Mouse (Mus musculus) G1E-ER4 (cell line): Measurements from ENCODE around the gene Inca1. TPM values are rescaled to one million over a fixed set of nuclear protein-coding genes. Genes with fewer than 3 reads are reported as not detected.

ENCODE experiments used
- GATA1 ChIP-seq: IDR thresholded peaks from one replicate; pipeline ENCODE4 v1.8.0; 2012; ENCODE audit warnings: low read length, inconsistent platforms
- polyA plus RNA-seq: library from polyadenylated mRNA; stranded (reverse); fragments of >175 nt; gene quantifications from 2 replicates; pipeline ENCODE4 v1.2.3, GENCODE M21; 2012

Inca1 gene
- polyA plus RNA-seq, 1 experiment, result 0.17 TPM

- TF ChIP-seq GATA1, result no peak
Measured at GRCm38 (mm10) chr11:70664741-70665140, 35.2 kb downstream of the Inca1 start.

GRCm38 (mm10) chr11:70663957-70664356 is 36.0 kb downstream of the Inca1 start:
- no peak for TF ChIP-seq GATA1

DNA sequence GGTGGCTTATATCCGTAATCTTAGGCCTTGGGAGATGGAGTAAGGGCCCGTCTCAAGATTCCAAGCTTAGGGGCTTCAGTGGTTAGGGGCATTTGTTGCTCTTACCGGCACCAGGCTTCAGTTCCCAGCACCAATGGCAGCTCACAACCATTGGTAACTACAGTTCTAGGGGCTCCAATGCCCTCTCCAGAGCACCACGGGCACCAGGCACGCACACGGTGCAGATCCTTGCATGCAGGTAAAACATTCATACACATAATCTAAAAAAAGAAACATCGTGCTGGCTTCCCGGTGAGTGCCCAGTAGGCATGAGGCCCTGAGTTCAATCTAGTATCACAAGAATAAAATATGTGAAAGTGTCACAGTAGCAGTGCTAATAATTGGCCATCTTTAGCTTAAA is 36.9 kb downstream of the Inca1 start:
- no peak for TF ChIP-seq GATA1

DNA sequence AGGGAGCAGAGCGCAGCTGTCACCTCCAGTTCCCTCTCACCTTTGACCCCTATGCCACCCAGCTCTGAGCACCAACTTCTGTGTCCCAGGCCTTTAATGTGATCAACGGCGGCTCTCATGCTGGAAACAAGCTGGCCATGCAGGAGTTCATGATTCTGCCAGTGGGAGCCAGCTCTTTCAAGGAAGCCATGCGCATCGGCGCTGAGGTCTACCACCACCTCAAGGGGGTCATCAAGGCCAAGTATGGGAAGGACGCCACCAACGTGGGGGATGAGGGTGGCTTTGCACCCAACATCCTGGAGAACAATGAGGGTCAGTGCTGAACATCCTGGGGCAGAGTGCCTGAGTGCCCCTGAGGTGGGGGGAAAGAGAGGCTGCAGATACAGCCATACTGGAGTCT is 39.4 kb downstream of the Inca1 start:
- no peak for TF ChIP-seq GATA1

DNA sequence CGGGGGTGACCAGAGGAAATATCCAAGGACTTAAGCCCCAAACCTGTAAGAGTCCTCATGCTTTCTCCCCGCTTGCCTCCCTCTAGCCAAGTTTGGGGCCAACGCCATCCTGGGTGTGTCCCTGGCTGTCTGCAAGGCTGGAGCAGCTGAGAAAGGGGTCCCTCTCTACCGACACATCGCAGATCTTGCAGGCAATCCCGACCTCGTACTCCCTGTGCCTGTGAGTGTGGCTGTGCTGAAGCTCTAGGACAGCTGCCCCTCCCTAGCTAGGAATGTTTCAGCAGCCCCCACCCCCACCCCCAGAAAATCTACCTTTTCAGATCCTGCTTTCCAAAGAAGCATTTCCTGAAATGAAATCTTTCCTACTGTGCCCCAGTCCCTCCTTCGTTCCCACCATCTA is 41.0 kb downstream of the Inca1 start:
- no peak for TF ChIP-seq GATA1

DNA sequence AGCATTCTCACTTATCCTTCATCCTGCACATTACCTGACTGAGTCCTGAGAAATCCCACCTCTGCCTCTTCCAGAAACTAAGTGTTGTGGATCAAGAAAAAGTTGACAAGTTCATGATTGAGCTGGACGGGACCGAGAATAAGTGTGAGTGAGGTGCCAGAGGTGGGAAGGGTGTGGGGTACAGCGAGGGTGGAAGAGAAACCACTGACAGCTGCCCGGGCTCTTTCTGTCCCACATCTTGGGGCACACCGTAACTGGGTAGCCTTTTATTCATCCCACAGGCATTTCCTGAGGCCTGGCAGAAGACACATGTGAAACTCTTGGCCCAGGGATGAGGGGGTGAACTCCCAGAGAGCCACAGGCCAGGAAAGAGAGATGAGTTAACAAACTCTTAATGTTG is 41.4 kb downstream of the Inca1 start:
- TF ChIP-seq GATA1, result no peak

DNA sequence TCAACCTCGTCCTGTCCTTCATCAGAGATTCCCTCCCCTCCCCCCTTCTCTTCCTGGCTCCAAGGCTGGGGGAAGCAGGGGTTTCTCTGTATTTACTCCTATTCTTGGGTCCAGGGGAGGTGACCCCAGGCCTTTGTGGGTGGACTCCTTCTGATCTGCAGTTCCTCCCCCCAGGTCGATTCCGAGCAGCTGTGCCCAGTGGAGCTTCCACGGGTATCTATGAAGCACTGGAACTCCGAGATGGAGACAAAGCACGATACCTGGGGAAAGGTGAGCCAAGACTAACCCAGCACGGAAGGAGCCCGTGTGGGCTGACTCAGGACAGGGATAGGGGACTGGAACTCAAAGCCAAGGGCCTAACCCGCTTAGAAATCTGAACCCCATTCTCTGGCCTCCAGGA is 42.0 kb downstream of the Inca1 start:
- TF ChIP-seq GATA1, result no peak

GRCm38 (mm10) chr11:70657573-70657972 is 42.4 kb downstream of the Inca1 start:
- TF ChIP-seq GATA1, result no peak

DNA sequence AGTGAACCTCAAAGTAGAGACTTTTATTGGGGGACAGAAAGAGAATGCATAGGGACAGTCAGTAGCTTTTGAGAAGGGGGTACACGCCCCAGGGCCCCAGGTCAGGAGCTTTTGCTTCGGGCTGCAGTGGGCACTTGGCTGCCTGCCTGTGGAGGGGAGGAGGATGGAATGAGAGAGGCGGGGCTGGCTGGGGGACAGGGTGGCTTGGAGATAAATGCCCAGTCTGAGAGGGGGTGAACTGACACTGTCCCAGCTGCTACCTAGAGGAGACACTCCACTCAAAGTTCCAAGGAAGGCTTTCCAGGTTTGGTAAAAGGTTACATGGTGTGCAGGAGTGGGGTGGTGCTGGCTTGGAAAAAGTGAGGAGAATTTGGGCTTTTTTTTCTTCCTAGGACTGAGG is 43.0 kb downstream of the Inca1 start, which contains the start of gene Eno3:
TSS of gene Eno3 (plus strand) at position 239 of the 400 bp plus-strand sequence.
- TF ChIP-seq GATA1, result no peak

- TF ChIP-seq GATA1, result no peak
Measured at GRCm38 (mm10) chr11:70656456-70656927, 43.5 kb downstream of the Inca1 start.

DNA sequence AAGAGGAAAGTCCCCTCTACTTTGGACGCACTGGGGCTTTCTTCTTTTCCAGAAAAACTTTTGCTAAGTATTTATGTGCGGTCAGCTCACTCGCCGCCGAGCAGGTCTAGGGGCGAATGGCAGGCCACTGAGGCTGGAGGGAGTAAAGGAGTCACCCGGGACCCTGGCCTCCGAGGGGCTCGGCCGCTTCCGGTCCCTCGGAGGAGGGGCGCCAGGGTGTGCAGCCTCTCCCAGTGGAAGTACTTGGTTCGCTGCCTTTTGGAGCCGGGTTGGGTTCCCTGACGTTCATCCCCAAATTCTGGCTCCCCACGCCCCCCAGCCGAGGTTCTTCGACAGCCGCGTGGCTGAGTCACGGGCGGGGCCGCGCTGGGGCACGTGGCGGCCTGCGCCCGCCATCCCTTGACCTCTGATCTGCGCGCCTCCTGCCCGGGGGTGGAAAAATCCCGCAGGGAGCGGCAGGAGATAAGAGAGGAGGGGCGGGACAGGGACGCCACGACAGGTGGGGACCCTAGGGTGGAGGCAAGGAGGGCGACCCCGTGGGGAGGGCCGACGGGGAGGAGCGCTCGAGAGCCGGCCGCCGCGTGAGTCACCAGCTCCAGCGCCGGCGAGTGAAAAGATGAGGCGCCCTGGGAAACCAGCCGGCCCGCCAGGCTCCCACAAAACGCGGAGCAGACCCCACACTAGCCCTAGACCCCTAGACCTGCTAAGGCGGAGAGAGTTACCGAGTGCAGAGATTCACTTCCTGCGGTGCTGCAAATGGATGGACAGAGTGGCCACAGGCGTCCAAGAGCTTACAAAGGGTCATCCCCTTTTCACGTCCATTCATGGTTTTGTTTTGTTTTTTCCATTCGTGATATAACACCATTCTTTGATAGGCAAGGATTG is 44.1 kb downstream of the Inca1 start:
- TF ChIP-seq GATA1, result no peak

- TF ChIP-seq GATA1, result no peak
Measured at GRCm38 (mm10) chr11:70654923-70655570, 44.9 kb downstream of the Inca1 start.

GRCm38 (mm10) chr11:70654198-70654922 is 45.6 kb downstream of the Inca1 start, which contains the start of gene Pfn1:
Gene Pfn1, minus strand, starts transcription at chr11:70654644.
- TF ChIP-seq GATA1, result no peak

GRCm38 (mm10) chr11:70653345-70654197 is 46.4 kb downstream of the Inca1 start:
- no peak for TF ChIP-seq GATA1

GRCm38 (mm10) chr11:70652884-70653344 is 47.0 kb downstream of the Inca1 start:
- no peak for TF ChIP-seq GATA1
